Mouse (Mus musculus) leukemia stem cell, adult 10-12 weeks (primary cell): ENCODE data around the gene Draxin. TPM values are rescaled to one million over a fixed set of nuclear protein-coding genes. Genes with fewer than 3 reads are reported as not detected.

Experiments
- polyA plus RNA-seq: library from polyadenylated mRNA; stranded (reverse); fragments of >175 nt; gene quantifications from 2 replicates; pipeline ENCODE4 v1.2.3, GENCODE M21; 2012; ENCODE audit warnings: low replicate concordance

Gene Draxin
- 0.03 and 0.17 TPM in 2 replicates for polyA plus RNA-seq

GRCm38 (mm10) chr4:148130561-148131413 is at the start of gene Draxin:
Gene Draxin, minus strand, starts transcription at chr4:148130698.

DNA sequence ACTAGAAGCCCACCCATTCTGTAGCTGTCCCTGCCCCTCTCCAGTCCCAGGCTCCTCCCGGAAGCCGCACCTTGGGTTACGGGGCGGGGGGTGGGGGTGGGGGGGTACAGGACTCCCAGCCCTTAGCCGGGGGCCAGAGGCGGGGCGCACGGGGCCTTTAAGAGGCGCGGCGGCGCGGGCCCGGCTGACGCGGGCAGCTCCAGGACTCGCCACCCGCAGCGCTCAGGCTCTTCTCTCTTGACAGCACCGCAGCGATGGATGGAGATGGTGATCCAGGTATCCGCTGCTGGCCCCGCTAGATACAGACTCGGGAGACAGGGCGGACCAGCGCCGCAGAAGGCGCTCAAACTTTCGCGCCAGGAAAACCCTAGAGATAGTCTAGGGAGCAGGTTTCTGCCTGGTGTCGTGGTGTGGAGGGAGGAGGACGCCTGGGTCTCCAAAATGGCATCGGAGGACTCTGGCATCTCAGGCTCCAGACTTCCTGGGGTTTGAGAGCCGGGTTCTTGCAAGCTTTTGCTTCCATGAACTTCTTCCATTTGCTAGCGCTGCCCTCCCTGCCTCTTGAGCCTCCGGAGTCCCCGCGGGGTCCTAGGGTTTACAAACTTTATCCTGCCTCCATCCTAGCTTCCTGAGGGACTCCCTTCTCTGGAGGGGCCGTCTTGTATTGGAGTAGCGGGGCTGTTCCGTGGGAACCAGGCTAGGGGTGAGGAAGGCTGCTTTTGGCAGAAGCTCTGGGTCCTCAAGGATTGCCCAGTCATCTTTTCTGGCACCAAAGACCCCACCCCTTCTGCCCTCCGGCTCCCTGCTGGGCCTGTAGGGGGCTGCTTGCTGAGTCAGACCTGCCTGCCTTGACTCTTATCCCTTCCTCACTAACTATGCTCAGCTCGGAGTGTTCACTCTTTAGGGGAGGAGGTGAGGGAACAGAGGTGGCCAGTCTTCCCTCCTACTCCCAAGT is 30.2 kb upstream of the Draxin start, which contains the start of the genes Fbxo44 and Fbxo2:
Gene Fbxo44 (minus strand): TSS at position 47 of the 955 bp plus-strand sequence.
Gene Fbxo2 (plus strand): TSS at position 186 of the 955 bp plus-strand sequence.

DNA sequence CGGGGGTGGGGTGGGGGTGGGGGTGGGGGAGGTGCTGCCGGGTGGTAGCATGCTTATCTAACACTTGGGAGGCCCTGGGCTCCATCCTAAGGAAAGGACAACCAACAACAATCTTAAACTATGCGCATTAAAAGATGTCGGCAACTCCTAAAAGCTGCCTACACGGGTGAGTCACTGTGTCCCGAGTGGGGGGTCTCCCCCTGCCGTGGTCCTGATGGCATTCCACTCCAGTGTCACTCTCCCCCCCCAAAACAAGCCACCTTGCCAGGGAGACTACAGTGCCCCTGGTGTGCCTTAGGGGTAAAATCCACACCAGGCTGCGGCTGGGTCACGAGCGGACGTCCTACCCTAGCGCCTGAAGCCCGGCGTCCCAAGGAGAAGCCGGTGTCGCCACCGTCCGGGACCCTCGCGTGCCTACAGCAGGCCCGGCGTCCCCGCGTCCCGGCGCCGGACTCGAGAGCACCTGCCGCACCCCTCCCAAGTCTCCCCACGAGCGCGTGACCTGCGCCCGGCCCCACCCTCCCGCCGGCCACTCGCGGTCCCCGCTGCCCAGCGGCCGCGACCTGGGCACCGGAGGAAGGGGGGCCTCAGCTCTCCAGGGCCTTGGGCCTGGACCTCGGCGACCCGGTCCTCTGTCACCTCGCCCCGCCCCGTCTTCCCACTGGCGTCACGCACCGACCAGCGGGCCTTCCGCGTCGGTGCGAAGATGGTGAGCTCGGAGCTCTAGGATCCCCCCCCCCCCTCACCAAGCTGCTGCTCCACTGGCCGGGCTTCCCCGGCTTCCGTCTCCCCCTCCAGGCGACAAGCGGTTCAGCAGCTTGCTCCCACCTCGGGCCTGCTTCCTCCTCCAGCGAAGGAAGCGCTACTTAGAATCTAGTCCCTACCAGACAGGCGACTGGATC is 21.0 kb upstream of the Draxin start, which contains the start of gene Fbxo6:
Gene Fbxo6 (minus strand): TSS at position 874 of the 902 bp plus-strand sequence.

DNA sequence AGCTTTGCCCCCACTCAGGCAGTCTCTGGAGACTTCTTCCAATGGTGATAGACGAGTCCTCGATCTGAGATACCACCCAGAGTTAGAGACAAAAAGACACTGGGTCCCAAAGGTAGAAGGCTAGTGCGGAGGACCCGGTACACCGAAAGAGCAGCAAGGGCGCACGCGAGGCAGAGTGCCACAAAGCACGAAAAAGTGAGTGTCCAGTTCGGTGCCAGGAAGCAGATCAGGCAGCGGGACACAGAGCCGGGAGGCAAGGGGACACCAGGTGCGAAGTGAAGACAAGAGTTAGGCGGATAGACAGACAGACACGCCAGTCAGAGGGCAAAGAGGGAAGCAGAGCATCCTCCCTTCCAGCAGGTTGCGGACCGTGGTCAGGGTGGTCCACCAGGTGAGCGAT is 365 bp downstream of the Draxin start, which contains the start of gene Mad2l2:
Gene Mad2l2 (plus strand): TSS at position 252 of the 400 bp plus-strand sequence.

GRCm38 (mm10) chr4:148087907-148088527 is 42.5 kb downstream of the Draxin start, which contains the start of gene Agtrap:
Gene Agtrap, minus strand, starts transcription at chr4:148088031.

Other genes starting within 250 kb of the Draxin start
- 16.8 and 46.1 TPM in 2 replicates for gene Mfn2, start 226.0 kb downstream of the Draxin start, polyA plus RNA-seq
- gene Plod1, start 193.9 kb downstream of the Draxin start, polyA plus RNA-seq: 5.4 and 8.1 TPM in 2 replicates
- gene 2510039O18Rik, start 189.8 kb downstream of the Draxin start, polyA plus RNA-seq: 97.1 and 132 TPM in 2 replicates
- not detected in 2 replicates for gene Nppb, start 144.9 kb downstream of the Draxin start, polyA plus RNA-seq
- not detected in 2 replicates for gene Nppa, start 130.0 kb downstream of the Draxin start, polyA plus RNA-seq
- gene Clcn6, start 91.9 kb downstream of the Draxin start, polyA plus RNA-seq: 1.5 and 1.6 TPM in 2 replicates
- 14.7 and 23.3 TPM in 2 replicates for gene Mthfr, start 91.6 kb downstream of the Draxin start, polyA plus RNA-seq
- gene Agtrap, start 42.7 kb downstream of the Draxin start, polyA plus RNA-seq: 3.4 and 11.6 TPM in 2 replicates
- 18.3 and 24.2 TPM in 2 replicates for gene Mad2l2, start 314 bp downstream of the Draxin start, polyA plus RNA-seq
- gene Fbxo6, start 21.4 kb upstream of the Draxin start, polyA plus RNA-seq: 22.6 and 24.6 TPM in 2 replicates
- 8.9 and 13.4 TPM in 2 replicates for gene Fbxo44, start 29.8 kb upstream of the Draxin start, polyA plus RNA-seq
- gene Fbxo2, start 29.9 kb upstream of the Draxin start, polyA plus RNA-seq: 0.55 and 1.0 TPM in 2 replicates
- gene Disp3, start 157.3 kb upstream of the Draxin start, polyA plus RNA-seq: 0.03 and 0.11 TPM in 2 replicates